Mouse (Mus musculus) midbrain, embryonic 16.5 days (tissue): ENCODE results near the gene Tmem158. TPM values are rescaled to one million over a fixed set of nuclear protein-coding genes. Genes with fewer than 3 reads are reported as not detected.

Source experiments
- ATAC-seq: fragments of 200-750 bp; cut with Nextera tagmentation; 2 replicates; pipeline ENCODE4 v1.8.0; 2017; ENCODE audit warnings: moderate TSS enrichment
- H3K27ac ChIP-seq: fragments of 300-500 bp; sonication (generic); 2 replicates; pipeline ENCODE4 v1.5.1; 2014; ENCODE audit warnings: mild to moderate bottlenecking, low read length, mixed read lengths
- H3K27me3 ChIP-seq: fragments of 300-500 bp; sonication (generic); 2 replicates; pipeline ENCODE4 v1.6.1; 2014; ENCODE audit warnings: low read depth, low read length, mixed read lengths; ENCODE audit not compliant: control insufficient read depth, insufficient read depth
- H3K36me3 ChIP-seq: fragments of 300-500 bp; sonication (generic); 2 replicates; pipeline ENCODE4 v1.6.1; 2014; ENCODE audit warnings: mild to moderate bottlenecking, low read length, moderate library complexity, mixed read lengths; ENCODE audit not compliant: control insufficient read depth, insufficient read depth
- H3K4me1 ChIP-seq: fragments of 300-500 bp; sonication (generic); 2 replicates; pipeline ENCODE4 v1.6.1; 2014; ENCODE audit warnings: mild to moderate bottlenecking, low read length, mixed read lengths; ENCODE audit not compliant: control insufficient read depth, insufficient read depth
- H3K4me2 ChIP-seq: fragments of 300-500 bp; sonication (generic); 2 replicates; pipeline ENCODE4 v1.6.1; 2014; ENCODE audit warnings: mild to moderate bottlenecking, low read length, mixed read lengths
- H3K4me3 ChIP-seq: fragments of 300-500 bp; sonication (generic); 2 replicates; pipeline ENCODE4 v1.5.1; 2014; ENCODE audit warnings: low read depth, mild to moderate bottlenecking, low read length, moderate library complexity, mixed read lengths
- H3K9ac ChIP-seq: fragments of 300-500 bp; sonication (generic); 2 replicates; pipeline ENCODE4 v1.6.1; 2014; ENCODE audit warnings: low read depth, low read length, mixed read lengths
- H3K9me3 ChIP-seq: fragments of 300-500 bp; sonication (generic); replicated peaks from 2 replicates; pipeline ENCODE4 v1.6.1; 2014; ENCODE audit warnings: mild to moderate bottlenecking, low read length, mixed read lengths; ENCODE audit not compliant: control insufficient read depth, poor library complexity, severe bottlenecking
- WGBS: fragments of 180-500 bp; shearing (Covaris S2); extraction: QIAGEN DNeasy Blood & Tissue Kit; methylation state at CpG from one replicate; pipeline ENCODE4 v1.1.7; 2014; 5-methylcytosine and 5-hydroxymethylcytosine counted together
- polyA plus RNA-seq: library from polyadenylated mRNA; unstranded; fragments of >200 nt; fragmentation: Nextera tagmentation; extraction: Ambion mirVana; gene quantifications from 2 replicates; pipeline ENCODE4 v1.2.1, GENCODE M21; 2015

Gene Tmem158
- polyA plus RNA-seq = 30.1 and 35.8 TPM in 2 replicates

GRCm38 (mm10) chr9:123260611-123261021 lies at the start of gene Tmem158:
Gene Tmem158, minus strand, starts transcription at chr9:123260764.
- Histone ChIP-seq H3K4me1 (no peaks in the 10 kb centered on the region), H3K27me3 (no peaks in the 10 kb centered on the region; the same call in 1 of the 2 replicates), H3K4me2 (peak within 1 kb of the TSS; percentile 77), H3K9me3 (no peaks in the 10 kb centered on the region), H3K4me3 (peak within 1 kb of the TSS; percentile 86), H3K27ac (peak within 1 kb of the TSS; percentile 80), H3K36me3 (no peaks in the 10 kb centered on the region), H3K9ac (peak within 1 kb of the TSS; percentile 89)
- peak; percentile 92 for ATAC-seq
- under 1% methylated on average over 40 of the region's 40 CpGs for WGBS

DNA sequence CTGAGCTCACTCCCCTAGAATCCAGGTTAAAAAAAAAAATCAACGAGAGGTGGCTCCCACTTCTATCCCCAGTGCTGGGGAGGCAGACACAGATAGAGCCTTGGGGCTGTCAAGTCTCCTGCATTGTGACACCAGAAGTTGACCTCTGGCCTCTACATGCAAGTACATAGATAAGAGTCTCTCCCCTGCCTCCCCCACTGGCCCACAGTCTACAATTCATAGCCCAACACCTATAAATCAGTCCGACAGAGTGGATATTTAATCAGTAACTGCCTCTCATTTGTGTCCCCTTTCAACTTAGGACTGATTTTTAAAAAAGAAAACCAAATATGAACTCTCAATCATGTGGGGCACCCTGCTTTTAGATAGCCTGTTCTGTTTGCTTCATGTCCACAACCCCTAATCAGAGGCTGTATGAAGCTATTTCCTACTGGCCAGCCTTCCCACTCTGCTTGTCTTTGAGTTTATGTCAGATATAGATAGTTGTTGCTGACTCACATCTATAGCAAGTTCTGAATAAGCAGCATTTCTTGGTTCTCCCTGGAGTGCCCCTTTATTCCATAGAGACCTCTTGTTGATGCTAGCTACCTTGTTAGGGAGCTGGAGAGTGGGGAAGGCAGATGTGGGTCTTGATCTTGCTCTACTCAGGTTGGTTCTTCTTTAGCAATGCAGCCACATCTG lies 49.3 kb upstream of the Tmem158 start:
- H3K4me1 ChIP-seq = no peaks in the 10 kb centered on the region
- no peaks in the 10 kb centered on the region for H3K36me3 ChIP-seq
- no peak for ATAC-seq
- H3K27ac ChIP-seq = no peak overlapping the region
- H3K9ac ChIP-seq = no peak overlapping the region
- WGBS = 65% methylated on average over 2 of the region's 2 CpGs
- H3K4me3 ChIP-seq = no peak overlapping the region
- no peaks in the 10 kb centered on the region for H3K27me3 ChIP-seq
- no peaks in the 10 kb centered on the region for H3K9me3 ChIP-seq
- H3K4me2 ChIP-seq = no peak overlapping the region

DNA sequence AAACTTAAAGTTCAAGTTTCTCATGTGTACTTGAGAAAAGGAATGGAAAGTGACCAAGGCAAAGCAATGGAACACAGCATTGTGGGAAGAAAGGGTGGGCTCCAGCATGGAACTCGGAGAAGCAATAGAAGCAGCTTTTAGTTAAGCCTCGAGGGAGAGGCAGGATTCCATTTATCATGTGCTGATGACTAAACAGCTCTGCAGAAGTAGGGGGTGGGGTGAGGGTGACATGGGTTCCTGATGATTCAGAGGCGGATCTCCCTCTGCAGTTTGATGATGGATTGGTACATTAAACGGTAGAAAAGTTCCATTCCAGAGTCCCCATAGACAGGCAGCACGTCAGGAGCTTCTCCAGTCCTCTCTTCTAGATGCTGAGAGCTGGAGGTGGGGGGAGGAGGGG lies 48.5 kb upstream of the Tmem158 start:
- 71% methylated on average over 5 of the region's 5 CpGs for WGBS
- H3K36me3 ChIP-seq = no peaks in the 10 kb centered on the region
- no peaks in the 10 kb centered on the region for H3K4me1 ChIP-seq
- H3K9me3 ChIP-seq = no peaks in the 10 kb centered on the region
- no peak for ATAC-seq
- H3K9ac ChIP-seq = no peak overlapping the region
- no peaks in the 10 kb centered on the region for H3K27me3 ChIP-seq
- H3K4me2 ChIP-seq = no peak overlapping the region
- H3K27ac ChIP-seq = no peak overlapping the region
- H3K4me3 ChIP-seq = no peak overlapping the region

GRCm38 (mm10) chr9:123304917-123305316 lies 44.4 kb upstream of the Tmem158 start:
- no peak overlapping the region for H3K4me2 ChIP-seq
- ATAC-seq = no peak

DNA sequence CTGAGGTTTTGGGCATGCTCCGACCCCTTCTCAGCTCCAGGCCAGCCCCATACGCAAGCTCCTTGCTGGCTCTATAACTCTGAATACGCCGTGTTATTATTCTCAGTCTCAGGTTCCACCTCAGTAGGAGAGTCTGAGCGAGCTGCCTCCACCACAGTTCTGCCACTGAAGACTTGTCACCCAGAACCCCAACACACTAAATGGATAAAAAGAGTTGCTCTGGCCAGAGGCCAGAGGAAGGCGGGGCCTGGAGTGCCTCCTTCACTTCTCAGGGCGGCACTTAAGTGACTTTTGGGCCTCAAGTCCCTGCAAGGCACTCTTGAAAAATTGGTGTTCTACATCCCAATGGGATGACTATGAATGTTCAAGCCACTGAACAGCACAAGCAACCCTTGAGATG lies 43.4 kb upstream of the Tmem158 start:
- Histone ChIP-seq H3K4me3 (no peak overlapping the region), H3K4me2 (no peak overlapping the region), H3K27me3 (no peaks in the 10 kb centered on the region), H3K36me3 (no peaks in the 10 kb centered on the region), H3K4me1 (no peaks in the 10 kb centered on the region), H3K27ac (no peak overlapping the region), H3K9me3 (no peaks in the 10 kb centered on the region), H3K9ac (no peak overlapping the region)
- no peak for ATAC-seq
- 89% methylated on average over 7 of the region's 7 CpGs for WGBS

More at GRCm38 (mm10) chr9:123304917-123305316, 44.4 kb upstream of the Tmem158 start:
- Histone ChIP-seq H3K4me3 (no peak overlapping the region), H3K36me3 (no peaks in the 10 kb centered on the region), H3K9me3 (no peaks in the 10 kb centered on the region), H3K4me1 (no peaks in the 10 kb centered on the region), H3K9ac (no peak overlapping the region), H3K27ac (no peak overlapping the region), H3K27me3 (no peaks in the 10 kb centered on the region)
- 89% methylated on average over 8 of the region's 8 CpGs for WGBS

- 98% methylated on average over 2 of the region's 2 CpGs for WGBS
- H3K36me3 ChIP-seq = no peaks in the 10 kb centered on the region
- H3K27me3 ChIP-seq = no peaks in the 10 kb centered on the region
- H3K9ac ChIP-seq = no peak overlapping the region
- no peak overlapping the region for H3K27ac ChIP-seq
- no peaks in the 10 kb centered on the region for H3K9me3 ChIP-seq
- H3K4me2 ChIP-seq = no peak overlapping the region
- no peak for ATAC-seq
- H3K4me3 ChIP-seq = no peak overlapping the region
- no peaks in the 10 kb centered on the region for H3K4me1 ChIP-seq
Observed at GRCm38 (mm10) chr9:123302759-123303313, 42.3 kb upstream of the Tmem158 start.

DNA sequence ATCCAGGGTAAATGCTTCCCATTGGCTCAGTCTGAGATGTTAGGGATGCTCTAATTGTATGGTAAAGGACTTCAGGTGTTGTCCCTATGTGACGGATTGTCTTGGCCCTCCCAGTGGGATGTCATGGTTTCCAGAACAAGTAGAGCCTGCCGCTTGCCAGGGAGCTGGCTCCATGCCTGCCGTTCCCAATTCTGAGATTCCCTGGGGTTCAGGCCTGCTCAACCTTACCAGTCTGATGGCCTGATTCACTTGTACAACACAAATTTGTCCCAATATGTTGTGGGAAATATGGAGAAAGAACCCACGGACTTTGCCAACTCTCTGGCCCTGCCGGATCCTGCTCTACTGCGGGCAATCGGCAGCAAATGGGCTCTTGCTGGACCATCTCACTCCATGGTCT lies 37.3 kb upstream of the Tmem158 start:
- H3K9ac ChIP-seq = no peak overlapping the region
- no peak overlapping the region for H3K4me2 ChIP-seq
- ATAC-seq = no peak
- H3K4me1 ChIP-seq = no peaks in the 10 kb centered on the region
- no peaks in the 10 kb centered on the region for H3K36me3 ChIP-seq
- no peak overlapping the region for H3K4me3 ChIP-seq
- WGBS = 87% methylated on average over 7 of the region's 7 CpGs
- H3K27me3 ChIP-seq = no peaks in the 10 kb centered on the region
- H3K9me3 ChIP-seq = no peaks in the 10 kb centered on the region
- no peak overlapping the region for H3K27ac ChIP-seq

DNA sequence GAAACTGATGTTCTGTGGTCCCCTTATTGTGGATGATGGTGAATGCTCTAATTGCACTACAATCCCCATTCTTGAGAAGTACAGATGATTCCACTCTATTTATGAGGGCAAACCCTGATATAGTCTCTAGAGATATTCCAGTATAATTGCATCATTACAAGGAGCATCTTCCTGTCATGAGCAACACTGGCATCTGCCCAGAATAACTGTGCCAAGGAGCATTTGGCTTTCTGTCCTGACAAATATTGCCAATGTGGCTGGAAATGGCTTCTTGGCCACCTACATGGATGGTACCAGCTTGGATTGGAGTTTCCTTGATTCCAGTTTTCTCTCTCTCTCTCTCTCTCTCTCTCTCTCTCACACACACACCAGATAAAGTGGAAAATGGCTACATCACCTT lies 35.7 kb upstream of the Tmem158 start:
- no peak for ATAC-seq
- H3K9me3 ChIP-seq = no peaks in the 10 kb centered on the region
- H3K27me3 ChIP-seq = no peaks in the 10 kb centered on the region
- H3K4me3 ChIP-seq = no peak overlapping the region
- no peak overlapping the region for H3K9ac ChIP-seq
- H3K27ac ChIP-seq = no peak overlapping the region
- no peak overlapping the region for H3K4me2 ChIP-seq
- H3K4me1 ChIP-seq = no peaks in the 10 kb centered on the region
- H3K36me3 ChIP-seq = no peaks in the 10 kb centered on the region

DNA sequence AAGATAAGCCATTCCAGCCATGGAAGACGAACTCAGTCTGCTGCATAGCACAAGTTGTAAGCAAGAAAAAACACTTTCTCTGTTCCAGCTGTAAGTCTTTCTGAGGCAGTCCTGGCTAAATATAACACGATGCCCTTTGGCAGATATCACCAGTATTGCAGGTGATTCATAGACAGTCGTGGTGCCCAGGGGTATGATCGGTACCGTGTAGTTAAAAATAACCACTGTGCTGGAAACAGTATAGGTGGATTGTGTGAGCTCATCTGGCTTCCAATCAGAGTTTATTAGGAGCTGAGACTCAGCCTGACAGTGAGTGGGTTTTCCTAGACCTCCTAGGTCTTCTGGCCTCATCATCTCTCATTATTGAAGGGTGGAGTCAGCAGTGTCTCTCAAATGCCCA lies 34.0 kb upstream of the Tmem158 start:
- Histone ChIP-seq H3K9ac (no peak overlapping the region), H3K27ac (no peak overlapping the region), H3K4me3 (no peak overlapping the region), H3K4me1 (no peaks in the 10 kb centered on the region), H3K36me3 (no peaks in the 10 kb centered on the region), H3K4me2 (no peak overlapping the region), H3K9me3 (no peaks in the 10 kb centered on the region), H3K27me3 (no peaks in the 10 kb centered on the region)
- 82% methylated on average over 5 of the region's 5 CpGs for WGBS
- no peak for ATAC-seq
